Mouse (Mus musculus) lung, adult 10 weeks (tissue): ENCODE results near the gene Caskin1. TPM values are rescaled to one million over a fixed set of nuclear protein-coding genes. Genes with fewer than 3 reads are reported as not detected.

Experiments used
- polyA plus RNA-seq: library from polyadenylated mRNA; stranded (reverse); fragments of 350-450 nt; fragmentation: Illumina TruSeq; extraction: RNeasy Lipid Tissue Mini Kit (QIAGEN cat#74804); gene quantifications from one replicate; pipeline ENCODE4 v1.2.3, GENCODE M21; 2014; ENCODE audit warnings: low read depth, low replicate concordance; ENCODE audit not compliant: insufficient read depth

Gene Caskin1
- polyA plus RNA-seq: 0.34 TPM

DNA sequence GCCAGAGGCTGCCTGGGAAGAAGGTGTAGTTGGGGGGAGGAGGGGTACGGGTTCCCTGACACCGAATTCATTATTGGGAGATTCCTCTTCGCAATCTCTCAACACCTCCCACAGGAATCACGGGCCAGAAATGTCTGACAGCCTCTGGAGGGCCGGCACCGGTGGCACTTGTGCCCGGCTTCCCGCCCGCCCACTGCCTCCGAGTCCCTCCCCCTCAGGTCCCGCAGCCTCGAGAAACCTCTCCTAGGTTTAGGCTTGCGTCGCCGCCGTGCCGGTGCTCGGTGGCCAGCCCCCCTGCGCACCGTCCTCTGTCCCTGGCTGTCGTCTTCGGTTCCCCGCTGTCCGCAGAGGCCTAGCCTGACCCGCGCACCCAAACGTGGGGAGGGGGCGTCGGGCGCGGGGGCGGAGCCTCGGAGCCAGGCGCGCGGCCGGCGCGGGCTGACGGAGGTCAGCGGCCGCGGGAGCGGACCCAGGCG, at the start of gene Caskin1:
Gene Caskin1 (plus strand): TSS at position 416 of the 476 bp plus-strand sequence.

DNA sequence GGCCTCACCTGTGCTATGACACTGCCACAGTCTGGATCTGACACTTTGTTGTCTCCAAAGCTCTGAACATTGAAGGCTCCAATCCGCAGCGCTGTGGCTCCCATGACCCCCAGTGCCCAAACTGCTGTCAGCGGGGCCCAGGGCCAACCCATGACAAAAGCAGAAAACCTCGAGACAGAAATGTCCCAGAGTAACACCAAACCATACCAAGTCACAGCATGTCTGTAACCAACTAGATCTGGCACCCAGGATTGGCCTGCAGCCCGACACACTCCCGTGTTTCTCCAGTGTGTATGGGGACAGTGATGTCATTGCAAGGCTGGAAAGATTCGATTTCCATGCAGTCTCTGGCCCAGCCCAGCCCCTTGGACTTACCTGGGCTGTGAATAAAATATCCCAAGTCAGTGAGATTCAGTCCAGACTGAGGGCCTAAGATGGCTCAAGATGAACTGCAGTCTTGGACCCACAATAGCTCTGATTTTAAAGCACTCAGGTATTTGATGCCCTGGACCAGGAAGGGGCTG, 45.7 kb upstream of the Caskin1 start, which contains the start of gene Dnase1l2:
Gene Dnase1l2 (minus strand): TSS at position 474 of the 524 bp plus-strand sequence.

GRCm38 (mm10) chr17:24469910-24470602, 18.3 kb upstream of the Caskin1 start, which contains the start of the genes E4f1 and Pgp:
Gene E4f1 (minus strand): TSS chr17:24470313.
Gene Pgp (plus strand): TSS chr17:24470392.

GRCm38 (mm10) chr17:24473612-24474275, 14.7 kb upstream of the Caskin1 start, which contains the start of gene Bricd5:
Gene Bricd5 (plus strand): TSS chr17:24473884.

GRCm38 (mm10) chr17:24478663-24479380, 9.6 kb upstream of the Caskin1 start, which contains the start of gene Mlst8:
Gene Mlst8 (minus strand): TSS chr17:24479078.

DNA sequence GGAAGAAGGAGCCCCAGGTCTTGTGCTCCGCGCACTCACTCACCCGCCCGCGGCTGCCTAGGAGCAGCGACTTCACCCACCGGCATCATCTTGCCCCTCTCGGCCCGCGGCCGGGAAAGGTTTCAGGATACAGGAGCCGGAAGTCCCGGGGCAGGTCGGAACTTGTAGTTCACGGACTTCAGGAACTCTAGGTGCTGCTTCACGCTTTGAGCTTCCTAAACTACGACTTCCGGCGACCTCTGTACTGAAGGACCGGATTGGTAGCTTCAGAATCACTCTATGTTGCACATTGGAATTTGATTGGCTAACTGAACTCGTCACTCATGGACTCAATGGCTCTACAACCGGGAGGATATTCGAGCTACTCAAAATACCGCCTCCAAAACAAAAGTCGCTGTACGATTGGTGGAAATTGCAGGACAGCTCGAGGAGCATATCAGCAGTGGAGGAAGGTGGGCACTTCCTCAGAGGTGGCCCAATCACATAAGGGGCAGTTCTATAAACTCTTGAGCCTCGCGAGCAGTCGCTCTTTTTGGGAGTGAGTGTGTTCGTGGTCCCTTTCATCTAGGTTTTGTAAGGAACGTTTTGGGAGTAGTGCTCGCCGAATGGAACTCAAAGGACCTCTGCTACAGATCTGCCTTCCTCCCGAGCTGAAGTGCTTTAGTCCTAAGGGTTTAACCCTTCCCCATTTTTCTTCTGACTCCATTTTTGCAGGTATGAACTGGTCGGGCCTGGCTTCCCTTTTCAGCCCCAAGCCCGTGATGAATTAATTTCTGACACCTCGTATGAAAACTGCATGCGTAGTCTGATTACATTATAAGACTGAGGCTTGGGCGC, 39.5 kb downstream of the Caskin1 start, which contains the start of gene Traf7:
Gene Traf7 (minus strand): TSS at position 216 of the 837 bp plus-strand sequence.

DNA sequence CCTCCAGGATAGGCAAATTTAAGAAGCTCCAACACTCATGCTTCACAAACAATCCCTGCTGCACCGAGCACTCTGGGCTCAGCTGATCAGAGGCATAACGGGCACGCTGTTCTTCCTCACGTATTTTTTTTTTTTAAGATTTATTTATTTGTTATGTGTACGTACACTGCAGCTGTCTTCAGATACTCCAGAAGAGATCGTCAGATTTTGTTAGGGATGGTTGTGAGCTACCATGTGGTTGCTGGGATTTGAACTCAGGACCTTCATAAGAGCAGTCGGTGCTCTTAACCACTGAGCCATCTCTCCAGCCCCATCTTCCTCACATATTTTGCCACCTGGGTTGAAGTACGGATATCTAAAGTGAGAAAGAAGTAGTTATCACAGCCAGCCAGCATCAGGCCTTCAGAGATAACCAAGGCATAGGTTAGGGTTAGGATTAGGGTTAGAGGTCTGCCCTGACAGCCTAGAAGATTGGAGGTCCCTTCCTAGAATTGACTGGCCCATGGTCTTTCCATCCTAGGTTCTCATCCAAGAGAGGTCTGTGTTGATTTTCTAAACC, 45.8 kb downstream of the Caskin1 start, which contains the start of gene Rab26:
Gene Rab26 (minus strand): TSS at position 51 of the 559 bp plus-strand sequence.

GRCm38 (mm10) chr17:24549618-24550415, 61.4 kb downstream of the Caskin1 start, which contains the start of gene Pkd1:
Gene Pkd1 (plus strand): TSS chr17:24549834.

Other genes with a start within 250 kb of the Caskin1 start
- gene Ccnf, start 237.1 kb upstream of the Caskin1 start, polyA plus RNA-seq: 0.92 TPM
- 1.2 TPM for gene Abca17, start 137.5 kb upstream of the Caskin1 start, polyA plus RNA-seq
- 69.4 TPM for gene Abca3, start 136.7 kb upstream of the Caskin1 start, polyA plus RNA-seq
- gene Rnps1, start 74.0 kb upstream of the Caskin1 start, polyA plus RNA-seq: 55.3 TPM
- 68.8 TPM for gene Eci1, start 62.0 kb upstream of the Caskin1 start, polyA plus RNA-seq
- 4.0 TPM for gene Dnase1l2, start 45.5 kb upstream of the Caskin1 start, polyA plus RNA-seq
- gene E4f1, start 18.3 kb upstream of the Caskin1 start, polyA plus RNA-seq: 21.7 TPM
- 20.4 TPM for gene Pgp, start 18.2 kb upstream of the Caskin1 start, polyA plus RNA-seq
- not detected for gene Bricd5, start 14.7 kb upstream of the Caskin1 start, polyA plus RNA-seq
- gene Mlst8, start 9.5 kb upstream of the Caskin1 start, polyA plus RNA-seq: 8.3 TPM
- 59.5 TPM for gene Traf7, start 39.3 kb downstream of the Caskin1 start, polyA plus RNA-seq
- gene Rab26, start 45.6 kb downstream of the Caskin1 start, polyA plus RNA-seq: 0.42 TPM
- gene Pkd1, start 61.2 kb downstream of the Caskin1 start, polyA plus RNA-seq: 28.6 TPM
- gene Tsc2, start 144.0 kb downstream of the Caskin1 start, polyA plus RNA-seq: 60.0 TPM
- 10.0 TPM for gene Nthl1, start 144.1 kb downstream of the Caskin1 start, polyA plus RNA-seq
- gene Slc9a3r2, start 161.7 kb downstream of the Caskin1 start, polyA plus RNA-seq: 287 TPM
- 29.8 TPM for gene Npw, start 169.9 kb downstream of the Caskin1 start, polyA plus RNA-seq
- gene Zfp598, start 181.1 kb downstream of the Caskin1 start, polyA plus RNA-seq: 17.1 TPM
- 0.15 TPM for gene Syngr3, start 201.4 kb downstream of the Caskin1 start, polyA plus RNA-seq
- gene Gfer, start 207.6 kb downstream of the Caskin1 start, polyA plus RNA-seq: 16.3 TPM
- 5.1 TPM for gene Noxo1, start 207.6 kb downstream of the Caskin1 start, polyA plus RNA-seq
- gene Tbl3, start 219.1 kb downstream of the Caskin1 start, polyA plus RNA-seq: 18.7 TPM
- gene Rnf151, start 229.5 kb downstream of the Caskin1 start, polyA plus RNA-seq: not detected
- gene Rps2, start 229.5 kb downstream of the Caskin1 start, polyA plus RNA-seq: 1,101 TPM
- gene Ndufb10, start 235.9 kb downstream of the Caskin1 start, polyA plus RNA-seq: 263 TPM
- 1.8 TPM for gene Rpl3l, start 239.2 kb downstream of the Caskin1 start, polyA plus RNA-seq
- 138 TPM for gene Msrb1, start 248.0 kb downstream of the Caskin1 start, polyA plus RNA-seq